Mouse (Mus musculus): Measurements from ENCODE around the gene Hoxc10. TPM values are rescaled to one million over a fixed set of nuclear protein-coding genes. Genes with fewer than 3 reads are reported as not detected.

Gene Hoxc10
- 15.5 TPM for polyA plus RNA-seq (2014; fragmentation: Illumina TruSeq; extraction: RNeasy Lipid Tissue Mini Kit (QIAGEN cat#74804))

GRCm38 (mm10) chr15:102966776-102967311, at the start of gene Hoxc10:
Gene Hoxc10 (plus strand): TSS chr15:102966796.

GRCm38 (mm10) chr15:102921053-102922011, 45.3 kb upstream of the Hoxc10 start, which contains the start of gene Hoxc13:
Gene Hoxc13 (plus strand): TSS chr15:102921103.

GRCm38 (mm10) chr15:102936279-102936972, 30.2 kb upstream of the Hoxc10 start, which contains the start of gene Hoxc12:
Gene Hoxc12 (plus strand): TSS chr15:102936757.

GRCm38 (mm10) chr15:102954192-102955006, 12.2 kb upstream of the Hoxc10 start, which contains the start of gene Hoxc11:
Gene Hoxc11 (plus strand): TSS chr15:102954427.

GRCm38 (mm10) chr15:102967312-102967510, 615 bp downstream of the Hoxc10 start, which contains the start of gene Hoxc5:
Gene Hoxc5 (plus strand): TSS chr15:102967443.

GRCm38 (mm10) chr15:102976171-102976570, 9.6 kb downstream of the Hoxc10 start, which contains the start of gene Hoxc9:
Gene Hoxc9 (plus strand): TSS chr15:102976439.

GRCm38 (mm10) chr15:102990461-102991397, 24.1 kb downstream of the Hoxc10 start, which contains the start of gene Hoxc8:
Gene Hoxc8 (plus strand): TSS chr15:102990607.

GRCm38 (mm10) chr15:102997939-102998355, 31.4 kb downstream of the Hoxc10 start, which contains the start of gene Hoxc6:
Gene Hoxc6 (plus strand): TSS chr15:102998257.

GRCm38 (mm10) chr15:103018636-103019035, 52.0 kb downstream of the Hoxc10 start, which contains the start of gene Hoxc4:
Gene Hoxc4 (plus strand): TSS chr15:103018934.

Other genes starting within 250 kb of the Hoxc10 start
- gene Calcoco1, start 244.6 kb upstream of the Hoxc10 start, polyA plus RNA-seq (2014; fragmentation: Illumina TruSeq; extraction: RNeasy Lipid Tissue Mini Kit (QIAGEN cat#74804)), result 119 TPM
- not detected for gene Hoxc13, start 45.7 kb upstream of the Hoxc10 start, polyA plus RNA-seq (2014; fragmentation: Illumina TruSeq; extraction: RNeasy Lipid Tissue Mini Kit (QIAGEN cat#74804))
- gene Hoxc12, start 30.0 kb upstream of the Hoxc10 start, polyA plus RNA-seq (2014; fragmentation: Illumina TruSeq; extraction: RNeasy Lipid Tissue Mini Kit (QIAGEN cat#74804)), result not detected
- gene Hoxc11, start 12.4 kb upstream of the Hoxc10 start, polyA plus RNA-seq (2014; fragmentation: Illumina TruSeq; extraction: RNeasy Lipid Tissue Mini Kit (QIAGEN cat#74804)), result not detected
- 6.9 TPM for gene Hoxc5, start 647 bp downstream of the Hoxc10 start, polyA plus RNA-seq (2014; fragmentation: Illumina TruSeq; extraction: RNeasy Lipid Tissue Mini Kit (QIAGEN cat#74804))
- gene Hoxc9, start 9.6 kb downstream of the Hoxc10 start, polyA plus RNA-seq (2014; fragmentation: Illumina TruSeq; extraction: RNeasy Lipid Tissue Mini Kit (QIAGEN cat#74804)), result 2.4 TPM
- gene Hoxc8, start 23.8 kb downstream of the Hoxc10 start, polyA plus RNA-seq (2014; fragmentation: Illumina TruSeq; extraction: RNeasy Lipid Tissue Mini Kit (QIAGEN cat#74804)), result 72.1 TPM
- 49.8 TPM for gene Hoxc6, start 31.5 kb downstream of the Hoxc10 start, polyA plus RNA-seq (2014; fragmentation: Illumina TruSeq; extraction: RNeasy Lipid Tissue Mini Kit (QIAGEN cat#74804))
- gene Hoxc4, start 52.1 kb downstream of the Hoxc10 start, polyA plus RNA-seq (2014; fragmentation: Illumina TruSeq; extraction: RNeasy Lipid Tissue Mini Kit (QIAGEN cat#74804)), result 26.9 TPM
- gene Smug1, start 200.3 kb downstream of the Hoxc10 start, polyA plus RNA-seq (2014; fragmentation: Illumina TruSeq; extraction: RNeasy Lipid Tissue Mini Kit (QIAGEN cat#74804)), result 15.2 TPM

Measured in ovary, adult 10 weeks (tissue).